31 mouse cellular contexts compared by ENCODE assay signal in the genomic region with DNA sequence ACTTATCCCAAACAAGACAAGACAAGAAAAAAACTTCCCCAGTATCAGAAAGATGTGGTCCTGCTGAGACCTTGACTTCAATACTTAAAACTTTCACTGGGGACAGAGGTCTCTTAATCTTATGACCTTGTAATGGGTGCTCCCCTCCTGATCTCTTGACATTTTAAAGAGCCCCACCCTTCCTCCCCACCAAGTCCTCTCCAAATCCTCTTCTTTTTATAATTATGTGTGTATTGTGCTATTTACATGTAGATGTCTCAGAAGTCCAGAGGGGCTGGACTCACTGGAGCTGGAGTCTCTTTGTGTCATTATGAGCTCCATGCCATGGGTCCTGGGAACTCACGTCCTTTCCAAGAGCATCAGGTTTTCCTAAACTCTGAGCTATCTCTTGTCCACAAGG.
"Had no signal": no experiment of that assay in that cellular context is flagged by ENCODE, and none has a peak within 500 bp of the region (broad histone marks: within the 10 kb centered on the region; RNA-seq: fewer than 3 reads in every experiment).

No protein-coding gene starts in this region.

- H3K9ac ChIP-seq: limb, embryonic 12.5 days; limb, embryonic 13.5 days; limb, embryonic 15.5 days; liver, embryonic 12.5 days; liver, embryonic 13.5 days; liver, embryonic 14.5 days; liver, embryonic 15.5 days; liver, postnatal 0 days; lung, embryonic 14.5 days; lung, embryonic 15.5 days; midbrain, embryonic 12.5 days; midbrain, embryonic 13.5 days; midbrain, embryonic 15.5 days; neural tube, embryonic 12.5 days; neural tube, embryonic 13.5 days had no signal

- H3K36me3 ChIP-seq: limb, embryonic 10.5 days; limb, embryonic 12.5 days; limb, embryonic 13.5 days; limb, embryonic 15.5 days; liver, embryonic 12.5 days; liver, embryonic 13.5 days; liver, embryonic 15.5 days; lung, embryonic 15.5 days; midbrain, embryonic 10.5 days; midbrain, embryonic 12.5 days; midbrain, embryonic 13.5 days; midbrain, embryonic 15.5 days; neural tube, embryonic 12.5 days; neural tube, embryonic 13.5 days had no signal

- H3K27ac ChIP-seq: limb, embryonic 10.5 days; limb, embryonic 12.5 days; limb, embryonic 13.5 days; limb, embryonic 15.5 days; liver, embryonic 12.5 days; liver, embryonic 13.5 days; liver, embryonic 14.5 days; liver, embryonic 15.5 days; lung, embryonic 15.5 days; macrophage; midbrain, embryonic 10.5 days; midbrain, embryonic 12.5 days; midbrain, embryonic 13.5 days; midbrain, embryonic 15.5 days; neural tube, embryonic 12.5 days; neural tube, embryonic 13.5 days had no signal

- H3K4me1 ChIP-seq: liver, embryonic 12.5 days; liver, embryonic 13.5 days; liver, embryonic 15.5 days; megakaryocyte, embryonic 14.5 days; midbrain, embryonic 10.5 days; midbrain, embryonic 15.5 days; neural tube, embryonic 12.5 days had no signal

- H3K9me3 ChIP-seq: limb, embryonic 10.5 days; limb, embryonic 12.5 days; limb, embryonic 13.5 days; limb, embryonic 15.5 days; liver, embryonic 12.5 days; liver, embryonic 13.5 days; liver, embryonic 15.5 days; lung, embryonic 15.5 days; midbrain, embryonic 10.5 days; midbrain, embryonic 12.5 days; midbrain, embryonic 13.5 days; midbrain, embryonic 15.5 days; neural tube, embryonic 12.5 days; neural tube, embryonic 13.5 days had no signal

- H3K4me3 ChIP-seq: limb, embryonic 10.5 days; limb, embryonic 12.5 days; limb, embryonic 13.5 days; limb, embryonic 15.5 days; liver, embryonic 12.5 days; liver, embryonic 13.5 days; liver, embryonic 15.5 days; lung, embryonic 15.5 days; megakaryocyte, embryonic 14.5 days; midbrain, embryonic 10.5 days; midbrain, embryonic 12.5 days; midbrain, embryonic 13.5 days; midbrain, embryonic 15.5 days; myocyte; neural tube, embryonic 12.5 days; neural tube, embryonic 13.5 days had no signal

- DNase-seq: left cerebral cortex, postnatal 4 days; liver; liver, embryonic 13.5 days; liver, postnatal 0 days; lung, adult 18-20 months; lung, adult 2 months; lung, embryonic 14.5 days; lung, postnatal 10 days; lung, postnatal 14 days; lung, postnatal 36 days; lung, postnatal 4 days; midbrain, embryonic 14.5 days had no signal

- ATAC-seq: liver, embryonic 12.5 days; liver, postnatal 0 days; lung, postnatal 0 days; midbrain, embryonic 13.5 days; midbrain, embryonic 15.5 days; midbrain, embryonic 16.5 days had no signal
